In the genomic region with DNA sequence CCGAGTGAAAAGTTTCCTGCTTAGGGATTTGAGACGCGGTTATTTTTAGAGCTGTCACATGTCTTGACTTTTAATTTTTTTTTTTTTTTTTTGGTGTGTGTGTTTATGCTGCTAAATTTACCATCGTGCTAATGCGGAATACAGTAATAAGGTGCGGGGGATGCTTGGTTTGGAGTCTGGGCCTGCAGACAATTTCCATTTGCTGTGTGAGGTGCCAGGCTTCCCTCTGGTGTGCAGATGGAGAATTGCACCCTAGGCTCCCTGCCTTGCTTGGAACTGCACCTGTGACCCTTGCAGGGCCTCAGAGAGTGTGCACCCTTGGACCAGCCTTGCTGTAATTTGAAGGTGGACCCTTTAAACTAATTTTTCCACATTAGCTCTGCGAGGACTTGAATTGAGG, we compare ENCODE assay signal across 8 mouse cellular contexts.
DNase-seq lines count a peak whose midpoint lies in the region; ATAC-seq lines count a peak whose summit lies in the region.

No protein-coding gene starts in this region.

- no peak overlapping the region for H3K27ac ChIP-seq in heart, embryonic 10.5 days
- no peak overlapping the region for H3K27ac ChIP-seq in forebrain, embryonic 12.5 days
- peak overlapping the region; percentile 73; the same call in 1 of the 2 replicates for H3K27ac ChIP-seq in hindbrain, embryonic 12.5 days

- no peak overlapping the region for H3K9ac ChIP-seq in forebrain, embryonic 12.5 days
- no peak overlapping the region for H3K9ac ChIP-seq in hindbrain, embryonic 12.5 days

- WGBS in heart, embryonic 10.5 days, result 26% methylated on average over 7 of the region's 7 CpGs
- WGBS in forebrain, embryonic 12.5 days, result 26% methylated on average over 7 of the region's 7 CpGs
- 24% methylated on average over 7 of the region's 7 CpGs for WGBS in hindbrain, embryonic 12.5 days

- H3K9me3 ChIP-seq in heart, embryonic 10.5 days, result no peaks in the 10 kb centered on the region
- H3K9me3 ChIP-seq in forebrain, embryonic 12.5 days, result no peaks in the 10 kb centered on the region
- no peaks in the 10 kb centered on the region for H3K9me3 ChIP-seq in hindbrain, embryonic 12.5 days (replicated peaks)

- peak; percentile 13 for DNase-seq in heart, adult 8-10 months (ENCODE audit: low spot score)
- DNase-seq in heart, embryonic 10.5 days (ENCODE audit: low spot score), result no peak
- DNase-seq in layer of hippocampus, adult 9-11 months, result peak; percentile 79
- peak; percentile 64 to 75 for DNase-seq in right cerebral cortex, postnatal 36 days (ENCODE audit: low spot score in 2 of 2)

- H3K36me3 ChIP-seq in heart, embryonic 10.5 days, result no peaks in the 10 kb centered on the region
- no peaks in the 10 kb centered on the region for H3K36me3 ChIP-seq in forebrain, embryonic 12.5 days (replicated peaks)
- H3K36me3 ChIP-seq in hindbrain, embryonic 12.5 days, result no peaks in the 10 kb centered on the region

- H3K4me1 ChIP-seq in heart, embryonic 10.5 days, result peaks cover 12% of the 10 kb centered on the region
- peaks cover 17% of the 10 kb centered on the region for H3K4me1 ChIP-seq in forebrain, embryonic 12.5 days
- H3K4me1 ChIP-seq in hindbrain, embryonic 12.5 days, result peaks cover 15% of the 10 kb centered on the region

- no peaks in the 10 kb centered on the region for H3K27me3 ChIP-seq in heart, embryonic 10.5 days (ENCODE audit: insufficient read depth, poor library complexity, severe bottlenecking)
- no peaks in the 10 kb centered on the region for H3K27me3 ChIP-seq in forebrain, embryonic 12.5 days
- no peaks in the 10 kb centered on the region for H3K27me3 ChIP-seq in hindbrain, embryonic 12.5 days

- H3K4me3 ChIP-seq in heart, embryonic 10.5 days, result no peak overlapping the region
- no peak overlapping the region for H3K4me3 ChIP-seq in forebrain, embryonic 12.5 days (replicated peaks)
- no peak overlapping the region for H3K4me3 ChIP-seq in hindbrain, embryonic 12.5 days

- peak overlapping the region; percentile 54 for H3K4me2 ChIP-seq in forebrain, embryonic 12.5 days
- peak overlapping the region; percentile 53 for H3K4me2 ChIP-seq in hindbrain, embryonic 12.5 days (replicated peaks)

- ATAC-seq in cerebellum, adult (ENCODE audit: insufficient number of reproducible peaks, low FRiP score, low TSS enrichment), result peak; percentile 57; the same call in 1 of the 2 replicates
- ATAC-seq in forebrain, embryonic 12.5 days (ENCODE audit: low FRiP score), result 0 out of 2 replicates have a peak, but pooled peaks have one; percentile 30
- ATAC-seq in hindbrain, embryonic 12.5 days (ENCODE audit: low FRiP score), result peak; percentile 36
- ATAC-seq in megakaryocyte progenitor cell, adult 5-6 weeks (replicated peaks; ENCODE audit: poor library complexity), result peak; percentile 92

Comparison
In these comparisons a context has a peak if more than half of its experiments do, and no peak if none do; other contexts are left out.
1. ATAC-seq: peak in every context shown above with its lines; median percentile 92 in megakaryocyte progenitor cell, adult 5-6 weeks; 57 in cerebellum, adult; 36 in hindbrain, embryonic 12.5 days; 30 in forebrain, embryonic 12.5 days.